Mouse (Mus musculus) MEL (cell line): ENCODE results near the gene Cotl1. TPM values are rescaled to one million over a fixed set of nuclear protein-coding genes. Genes with fewer than 3 reads are reported as not detected.

Experiments
- BHLHE40 ChIP-seq: IDR thresholded peaks from 2 replicates; pipeline ENCODE4 v1.6.1; 2012; ENCODE audit warnings: low read depth, mild to moderate bottlenecking, inconsistent platforms, low read length, improper control_type of control experiment, borderline replicate concordance
- CHD2 ChIP-seq: IDR thresholded peaks from 2 replicates; pipeline ENCODE4 v1.6.1; 2011; ENCODE audit warnings: low read length, improper control_type of control experiment
- CTCF ChIP-seq, 3 experiments: IDR thresholded peaks in 2 of 3; conservative IDR thresholded peaks in 1 of 3; 2 replicates each; pipeline ENCODE4 v1.5.1; 2011 to 2012; ENCODE audit warnings: low read length in 3 of 3, low read depth in 2 of 3, mild to moderate bottlenecking in 2 of 3, improper control_type of control experiment in 1 of 3, inconsistent platforms in 1 of 3, mixed read lengths in 1 of 3, moderate library complexity in 1 of 3; ENCODE audit not compliant: control insufficient read depth in 1 of 3, insufficient read depth in 1 of 3, poor library complexity in 1 of 3, severe bottlenecking in 1 of 3
- E2F4 ChIP-seq: IDR thresholded peaks from 2 replicates; pipeline ENCODE4 v1.6.1; 2011; ENCODE audit warnings: low read depth, low read length, improper control_type of control experiment, borderline replicate concordance
- EP300 ChIP-seq, 2 experiments: IDR thresholded peaks; 2 replicates each; pipeline ENCODE4 v1.6.1; 2011; ENCODE audit warnings: improper control_type of control experiment in 2 of 2, low read length in 2 of 2, low read depth in 1 of 2, mild to moderate bottlenecking in 1 of 2
- ETS1 ChIP-seq: IDR thresholded peaks from 2 replicates; pipeline ENCODE4 v1.6.1; 2012; ENCODE audit warnings: low read depth, mild to moderate bottlenecking, inconsistent platforms, low read length, improper control_type of control experiment, moderate library complexity
- HCFC1 ChIP-seq: IDR thresholded peaks from 2 replicates; pipeline ENCODE4 v1.6.1; 2012; ENCODE audit warnings: low read depth, mild to moderate bottlenecking, inconsistent platforms, low read length, improper control_type of control experiment, moderate library complexity
- JUND ChIP-seq: IDR thresholded peaks from 2 replicates; pipeline ENCODE4 v1.6.1; 2011; ENCODE audit warnings: low read depth, mild to moderate bottlenecking, improper control_type of control experiment, low read length
- MAFK ChIP-seq: IDR thresholded peaks from 2 replicates; pipeline ENCODE4 v1.6.1; 2011; ENCODE audit warnings: low read depth, mild to moderate bottlenecking, low read length, improper control_type of control experiment, borderline replicate concordance
- MAX ChIP-seq: IDR thresholded peaks from 2 replicates; pipeline ENCODE4 v1.6.1; 2011; ENCODE audit warnings: low read length, improper control_type of control experiment
- MAZ ChIP-seq: IDR thresholded peaks from 2 replicates; pipeline ENCODE4 v1.6.1; 2012; ENCODE audit warnings: low read depth, mild to moderate bottlenecking, inconsistent platforms, low read length, improper control_type of control experiment
- MEF2A ChIP-seq: IDR thresholded peaks from 2 replicates; pipeline ENCODE4 v1.6.1; 2014; ENCODE audit warnings: low read depth, mild to moderate bottlenecking, inconsistent platforms, low read length, improper control_type of control experiment; ENCODE audit not compliant: poor library complexity, insufficient replicate concordance, severe bottlenecking; ENCODE audit errors: extremely low read depth
- MXI1 ChIP-seq: IDR thresholded peaks from 2 replicates; pipeline ENCODE4 v1.6.1; 2011; ENCODE audit warnings: mild to moderate bottlenecking, low read depth, low read length, improper control_type of control experiment
- NRF1 ChIP-seq: IDR thresholded peaks from 2 replicates; pipeline ENCODE4 v1.6.1; 2014; ENCODE audit warnings: low read depth, mild to moderate bottlenecking, inconsistent platforms, low read length, improper control_type of control experiment, moderate library complexity; ENCODE audit not compliant: poor library complexity, insufficient read depth, severe bottlenecking
- POLR2A ChIP-seq, 2 experiments: IDR thresholded peaks; 2 replicates each; pipeline ENCODE4 v1.6.1; 2011 to 2012; ENCODE audit warnings: low read length in 2 of 2, mild to moderate bottlenecking in 2 of 2, control low read depth in 1 of 2, improper control_type of control experiment in 1 of 2, low read depth in 1 of 2, moderate library complexity in 1 of 2; ENCODE audit not compliant: control insufficient read depth in 1 of 2, insufficient read depth in 1 of 2, poor library complexity in 1 of 2
- POLR2AphosphoS2 ChIP-seq: IDR thresholded peaks from 2 replicates; pipeline ENCODE4 v1.6.1; 2011; ENCODE audit warnings: low read length, improper control_type of control experiment
- POLR2AphosphoS5 ChIP-seq: IDR thresholded peaks from 2 replicates; pipeline ENCODE4 v1.6.1; 2012; ENCODE audit warnings: low read depth, borderline replicate concordance, mild to moderate bottlenecking, inconsistent platforms, low read length, moderate library complexity, mixed read lengths
- RAD21 ChIP-seq: IDR thresholded peaks from 2 replicates; pipeline ENCODE4 v1.6.1; 2011; ENCODE audit warnings: mild to moderate bottlenecking, low read depth, low read length, improper control_type of control experiment
- RCOR1 ChIP-seq: IDR thresholded peaks from 2 replicates; pipeline ENCODE4 v1.6.1; 2012; ENCODE audit warnings: low read depth, mild to moderate bottlenecking, inconsistent platforms, low read length, improper control_type of control experiment
- TBP ChIP-seq: IDR thresholded peaks from 2 replicates; pipeline ENCODE4 v1.8.0; 2011; ENCODE audit warnings: low read depth, low read length, improper control_type of control experiment
- TCF12 ChIP-seq: IDR thresholded peaks from 2 replicates; pipeline ENCODE4 v1.6.1; 2014; ENCODE audit warnings: low read depth, mild to moderate bottlenecking, inconsistent platforms, low read length, improper control_type of control experiment, moderate library complexity
- USF1 ChIP-seq: IDR thresholded peaks from 2 replicates; pipeline ENCODE4 v1.6.1; 2014; ENCODE audit warnings: low read depth, mild to moderate bottlenecking, inconsistent platforms, low read length, improper control_type of control experiment, moderate library complexity
- USF2 ChIP-seq, 2 experiments: IDR thresholded peaks; 2 replicates each; pipeline ENCODE4 v1.6.1; 2011 to 2012; ENCODE audit warnings: improper control_type of control experiment in 2 of 2, low read length in 2 of 2, borderline replicate concordance in 1 of 2, inconsistent platforms in 1 of 2, low read depth in 1 of 2, mild to moderate bottlenecking in 1 of 2; ENCODE audit not compliant: insufficient read depth in 1 of 2
- ZKSCAN1 ChIP-seq: IDR thresholded peaks from 2 replicates; pipeline ENCODE4 v1.6.1; 2012; ENCODE audit warnings: low read depth, mild to moderate bottlenecking, inconsistent platforms, low read length, improper control_type of control experiment, moderate library complexity
- ZMIZ1 ChIP-seq: IDR thresholded peaks from 2 replicates; pipeline ENCODE4 v1.6.1; 2012; ENCODE audit warnings: low read depth, mild to moderate bottlenecking, inconsistent platforms, low read length, improper control_type of control experiment, moderate library complexity
- polyA plus RNA-seq, 2 experiments: library from polyadenylated mRNA; stranded (reverse) in 1 of 2; unstranded in 1 of 2; fragments of >175 nt in 1 of 2; fragments of >200 nt in 1 of 2; gene quantifications; 2 replicates each; pipeline versions ENCODE4 v1.2.1 to v1.2.4; 2012; ENCODE audit warnings: low replicate concordance in 2 of 2, low read depth in 1 of 2; ENCODE audit not compliant: insufficient read length in 2 of 2, insufficient read depth in 1 of 2, missing spikeins in 1 of 2
- total RNA-seq: library from RNA; depleted of rRNA; stranded (reverse); fragments of 300-350 nt; gene quantifications from 2 replicates; pipeline ENCODE4 v1.2.3, GENCODE M21; 2012

Gene Cotl1
- total and polyA plus RNA-seq, 3 experiments, result 70.3 to 114 TPM; not detected in 1

DNA sequence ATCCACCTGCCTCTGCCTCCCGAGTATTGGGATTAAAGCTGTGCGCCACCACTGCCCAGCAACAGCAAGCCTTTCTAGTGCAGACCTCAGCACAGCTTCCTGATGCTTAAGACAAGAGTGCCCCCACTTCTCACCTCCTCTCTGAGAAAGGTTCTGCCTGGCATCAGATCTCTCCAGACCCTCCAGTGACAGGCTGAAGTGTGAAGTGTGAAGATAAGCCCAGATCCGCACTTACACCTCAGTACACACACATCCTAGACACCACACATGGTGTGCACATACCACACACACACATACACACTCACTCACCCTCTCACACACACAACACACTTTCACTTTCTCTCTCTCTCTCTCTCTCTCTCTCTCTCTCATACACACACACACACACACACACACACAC lies 53.5 kb downstream of the Cotl1 start (continued):
- TF ChIP-seq E2F4 (no peak), USF2 (IDR thresholded peaks at IDR 0.05; ENCODE audit: borderline replicate concordance in 1 of 2, insufficient read depth in 1 of 2, low read depth in 1 of 2, low read length in 2 of 2) (no peak), POLR2A (IDR thresholded peaks at IDR 0.05; ENCODE audit: control insufficient read depth in 1 of 2, insufficient read depth in 1 of 2, low read depth in 1 of 2, low read length in 2 of 2, poor library complexity in 1 of 2) (no peak), RAD21 (no peak), MXI1 (0 out of 2 replicates have a peak, but pooled peaks have one; percentile 29), POLR2AphosphoS5 (no peak), MAFK (no peak), EP300 (IDR thresholded peaks at IDR 0.05; ENCODE audit: low read depth in 1 of 2, low read length in 2 of 2) (peak; percentile 38 to 55; a peak in 2 of 4 replicates), MAZ (0 out of 2 replicates have a peak, but pooled peaks have one; percentile 33), CHD2 (no peak), ZKSCAN1 (no peak), TCF12 (peak; percentile 57; the same call in 1 of the 2 replicates), HCFC1 (no peak), MAX (no peak), JUND (no peak), ZMIZ1 (no peak), BHLHE40 (no peak), MEF2A (no peak), RCOR1 (no peak), TBP (peak; percentile 58; the same call in 1 of the 2 replicates), CTCF (IDR thresholded peaks at IDR 0.05 in 2 of 3, conservative IDR thresholded peaks at IDR 0.05 in 1 of 3; ENCODE audit: control insufficient read depth in 1 of 3, insufficient read depth in 1 of 3, low read depth in 2 of 3, low read length in 3 of 3, poor library complexity in 1 of 3, severe bottlenecking in 1 of 3) (no peak), USF1 (no peak), NRF1 (no peak), ETS1 (peak; percentile 37; the same call in 1 of the 2 replicates), POLR2AphosphoS2 (no peak)
